Mouse (Mus musculus): ENCODE measurements around the gene Prelid3b.

Prelid3b gene
- long read RNA-seq, experiment 1, transcript Prelid3b-201 (6 exons, 1,553 nt), result major isoform, 217 of 233 reads
- long read RNA-seq, experiment 1, partial matches to known transcripts, result 4 of 233 reads
- long read RNA-seq, experiment 1, other reads (novel, unspliced or antisense), result 12 of 233 reads
- long read RNA-seq, experiment 2, transcript Prelid3b-201 (6 exons, 1,553 nt), result major isoform, 220 of 239 reads
- long read RNA-seq, experiment 2, partial matches to known transcripts, result 7 of 239 reads
- long read RNA-seq, experiment 2, other reads (novel, unspliced or antisense), result 12 of 239 reads

DNA sequence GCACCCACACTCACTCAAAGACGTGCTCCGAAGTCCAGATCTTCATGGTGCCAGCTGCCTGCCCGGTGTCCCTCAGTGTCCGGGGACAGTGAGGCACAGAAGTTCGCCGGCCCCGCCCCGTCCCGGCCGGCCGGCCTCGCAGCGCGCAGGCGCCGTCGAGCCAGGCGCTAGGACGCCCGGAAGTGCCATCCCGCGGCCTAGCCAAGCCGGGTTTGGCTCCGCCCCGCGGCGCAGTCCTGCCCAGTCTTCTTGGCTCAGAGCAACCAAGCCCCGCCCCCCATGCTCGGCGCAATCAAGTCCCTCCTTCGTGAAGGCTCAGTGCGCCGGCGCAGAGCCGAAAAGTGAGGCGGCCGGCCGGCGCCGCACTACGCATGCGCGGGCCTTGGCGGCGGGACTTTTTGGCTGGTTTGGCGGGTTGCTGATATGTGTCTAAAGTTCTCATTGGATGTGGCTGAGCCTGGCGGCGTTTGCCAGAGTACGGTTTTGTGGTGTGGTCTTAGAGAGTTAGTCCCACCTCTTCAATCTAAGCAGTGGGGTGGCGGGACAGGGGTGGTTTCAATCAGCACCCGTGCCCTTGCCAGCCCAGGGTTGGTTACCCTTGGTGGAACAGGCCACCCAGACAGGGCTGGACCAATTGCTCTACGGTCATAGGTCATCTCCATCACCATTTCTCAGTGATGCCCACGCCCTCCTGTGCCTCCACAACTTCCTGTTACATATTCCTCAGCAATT, at the start of gene Prelid3b:
TSS of gene Prelid3b (minus strand) at position 264 of the 732 bp plus-strand sequence.
- intact Hi-C loops (cut with DNase I), result no loop called here

DNA sequence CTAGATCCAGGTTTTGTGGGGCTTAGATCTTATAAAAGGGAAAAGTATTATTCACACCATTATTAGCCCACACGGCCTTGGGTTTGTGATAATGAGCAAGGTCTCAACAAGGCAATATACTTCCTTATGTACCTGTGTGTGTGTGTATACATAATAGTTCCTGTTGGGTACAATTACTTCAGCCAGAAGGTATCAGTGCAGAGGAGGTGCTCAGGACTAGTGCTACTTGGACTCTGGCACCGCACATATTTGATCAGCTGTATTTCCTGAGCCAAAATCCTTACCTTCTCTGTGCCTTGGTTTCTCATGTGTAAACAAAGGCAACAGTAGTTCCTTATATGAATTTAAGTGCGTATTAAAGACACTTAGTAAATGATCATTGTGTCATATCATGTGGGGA, 49.3 kb upstream of the Prelid3b start:
- intact Hi-C loops (cut with DNase I), result no loop called here

DNA sequence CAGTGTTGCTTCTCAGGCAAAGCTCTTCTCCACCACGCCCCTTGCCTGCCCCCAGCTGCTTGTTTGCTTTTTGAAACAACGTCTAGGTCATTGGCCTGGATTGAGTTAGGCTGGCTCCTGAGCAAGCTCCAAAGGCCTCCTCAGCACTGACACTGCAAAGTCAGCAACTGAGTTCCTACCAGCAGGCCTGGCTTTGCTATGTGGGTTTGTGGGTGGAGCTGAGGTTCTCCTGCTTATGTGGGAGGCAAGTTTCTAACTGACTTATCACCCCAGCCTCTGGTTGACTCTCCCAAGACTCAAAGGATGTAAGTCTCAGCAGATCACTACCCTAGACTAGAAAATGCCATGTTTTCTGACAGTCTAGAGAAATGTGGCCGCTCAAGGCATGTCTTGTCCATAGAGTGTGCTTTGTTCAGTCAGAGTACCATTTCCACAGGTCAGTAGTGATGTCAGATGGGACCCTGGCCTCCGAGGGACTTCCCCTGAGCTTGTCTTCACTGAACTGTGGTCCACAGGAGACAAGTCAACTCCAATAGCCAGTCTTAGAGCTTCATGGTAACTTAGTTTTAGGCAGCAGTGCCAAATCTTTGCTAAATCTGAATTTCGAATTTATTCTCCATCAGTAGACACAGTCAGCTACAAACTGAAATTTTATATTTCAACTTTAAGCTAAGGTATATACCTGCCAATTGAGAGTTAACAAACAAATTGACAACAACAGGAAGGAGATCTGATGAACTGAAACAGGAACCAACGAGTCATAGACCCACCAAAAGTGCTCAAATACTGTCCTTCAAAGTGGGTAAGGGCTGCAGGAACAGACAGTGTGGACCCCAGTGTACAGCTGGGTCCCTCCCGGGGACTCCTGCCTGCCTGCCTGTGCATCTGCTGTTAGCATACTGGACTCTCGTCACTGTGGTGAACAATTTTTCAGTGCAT, 44.5 kb upstream of the Prelid3b start:
- intact Hi-C loops (cut with DNase I), result no loop called here

DNA sequence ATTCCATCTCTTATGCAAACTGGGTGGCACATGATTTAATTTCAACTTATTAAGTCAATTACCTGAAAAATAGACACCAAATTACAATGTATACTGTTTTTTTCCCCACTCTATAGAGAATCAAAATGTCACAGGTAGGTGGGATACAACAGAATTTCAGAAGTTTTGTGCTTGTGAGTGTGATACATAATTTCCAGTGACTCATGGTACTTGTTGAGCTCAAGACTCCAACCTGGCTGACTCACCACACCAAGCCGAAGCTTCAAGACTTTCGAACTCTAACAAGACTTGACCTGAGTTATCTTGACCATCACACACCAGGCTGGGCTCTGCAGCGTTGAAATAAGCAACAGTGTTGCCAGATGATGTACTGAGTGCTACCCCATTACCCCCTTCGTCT, 42.0 kb upstream of the Prelid3b start:
- intact Hi-C loops (cut with DNase I), result no loop called here

DNA sequence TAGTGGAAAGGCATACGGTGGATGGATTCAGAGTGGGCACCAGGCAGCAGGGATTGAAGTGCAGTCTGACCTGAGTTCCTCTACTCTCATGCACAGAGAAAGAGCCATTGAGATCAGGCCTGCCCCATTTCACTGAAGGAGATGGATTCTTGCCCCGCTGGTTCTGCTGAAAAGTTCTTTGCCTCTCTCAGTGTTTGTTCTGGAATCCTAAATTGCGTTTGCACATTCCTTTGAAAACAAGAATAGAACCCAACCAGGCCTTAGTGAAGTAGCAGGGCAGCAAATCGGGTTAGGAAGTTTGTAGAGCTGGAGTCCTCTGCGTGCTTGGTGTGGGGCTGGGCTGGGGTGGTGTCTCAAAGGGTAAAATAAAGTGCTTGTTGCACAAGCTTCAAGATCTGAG, 40.9 kb upstream of the Prelid3b start:
- intact Hi-C loops (cut with DNase I), result no loop called here

DNA sequence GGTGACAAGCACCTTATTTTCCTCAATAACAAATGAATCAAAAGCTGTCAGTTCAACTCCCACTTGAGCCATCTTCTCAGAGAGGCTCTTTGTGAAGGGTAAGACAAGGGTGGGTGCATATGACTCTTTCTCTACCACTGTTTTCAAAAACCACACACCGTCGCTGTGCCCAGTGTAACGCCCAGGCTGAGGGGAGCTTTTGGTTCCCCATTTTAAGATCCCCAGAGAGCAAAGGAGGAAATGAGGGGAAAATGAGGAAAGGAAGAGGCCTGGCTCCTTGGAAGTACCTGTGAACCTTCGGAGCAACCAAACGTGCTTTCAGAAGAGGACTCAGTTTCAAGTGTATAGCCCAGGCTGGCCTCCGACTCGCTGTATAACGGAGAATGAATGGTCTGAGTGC, 36.9 kb upstream of the Prelid3b start:
- intact Hi-C loops (cut with DNase I), result no loop called here

DNA sequence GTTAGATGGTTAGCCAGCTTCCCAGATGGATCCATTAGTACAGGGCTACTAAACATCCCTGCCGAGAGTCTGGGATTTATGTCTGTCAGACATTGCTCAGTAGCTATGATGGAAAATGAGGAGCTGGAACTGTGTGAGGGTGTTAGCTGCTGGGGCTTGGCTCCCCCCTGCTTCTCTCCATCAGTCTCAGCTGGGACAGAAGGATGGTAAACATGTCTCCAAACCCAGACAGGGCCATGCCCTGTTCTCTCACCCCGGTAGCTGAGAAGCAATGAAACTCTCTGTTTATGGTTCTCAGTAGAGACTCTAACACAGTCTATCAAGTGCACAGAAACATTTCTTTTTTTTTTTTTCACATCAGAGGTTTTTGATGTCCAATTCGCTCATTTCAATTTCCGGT, 35.1 kb upstream of the Prelid3b start:
- intact Hi-C loops (cut with DNase I), result no loop called here

DNA sequence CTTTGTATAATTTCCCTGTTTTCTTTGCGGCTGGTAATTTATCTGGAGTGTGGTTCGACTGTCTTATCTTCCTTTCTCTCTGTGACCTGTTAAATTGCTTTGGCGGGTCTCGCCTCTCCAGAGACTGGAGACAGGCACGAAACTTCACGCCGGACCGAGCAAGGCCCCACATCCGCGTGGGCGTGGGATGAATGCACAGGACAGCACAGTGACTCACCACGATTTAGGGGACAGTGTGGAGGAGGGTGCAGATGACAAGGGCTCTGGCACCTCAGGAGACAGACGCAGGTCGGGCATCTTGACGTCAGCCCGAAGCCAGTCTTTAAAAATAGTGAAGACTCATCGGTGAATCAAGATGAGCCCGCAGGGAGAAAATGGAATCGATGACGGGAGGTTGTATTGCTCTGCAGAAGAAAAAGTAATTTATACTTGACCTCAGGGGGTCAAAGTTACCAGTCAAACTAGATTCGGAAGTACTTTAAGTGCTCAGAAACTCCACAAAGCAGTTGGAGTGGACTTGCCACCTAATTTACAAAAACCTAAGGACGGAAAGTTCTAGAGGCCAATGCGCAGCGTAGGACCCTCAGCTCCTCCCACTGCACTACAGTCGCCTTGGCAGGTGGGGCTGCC, 30.1 kb upstream of the Prelid3b start:
- intact Hi-C loops (cut with DNase I), result no loop called here

DNA sequence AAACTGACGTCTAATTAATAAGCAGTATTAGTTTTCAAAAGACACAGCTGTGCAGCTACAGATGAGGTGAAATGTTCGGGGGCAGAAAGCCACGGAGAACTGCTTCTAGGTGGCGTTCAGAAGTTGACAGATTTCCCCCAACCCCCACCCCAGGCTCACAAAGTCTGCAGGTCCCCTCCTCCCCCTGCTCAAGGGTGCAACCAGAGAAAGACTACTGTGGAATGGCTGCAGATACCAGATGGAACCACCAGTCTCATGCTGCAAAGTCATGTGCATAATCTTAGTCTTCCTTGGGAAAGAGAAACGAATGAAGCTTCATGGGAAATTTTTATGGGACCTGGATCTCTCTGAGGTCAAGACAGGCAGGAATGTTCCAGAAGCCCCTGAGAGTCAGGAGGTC, 29.4 kb upstream of the Prelid3b start:
- intact Hi-C loops (cut with DNase I), result no loop called here

DNA sequence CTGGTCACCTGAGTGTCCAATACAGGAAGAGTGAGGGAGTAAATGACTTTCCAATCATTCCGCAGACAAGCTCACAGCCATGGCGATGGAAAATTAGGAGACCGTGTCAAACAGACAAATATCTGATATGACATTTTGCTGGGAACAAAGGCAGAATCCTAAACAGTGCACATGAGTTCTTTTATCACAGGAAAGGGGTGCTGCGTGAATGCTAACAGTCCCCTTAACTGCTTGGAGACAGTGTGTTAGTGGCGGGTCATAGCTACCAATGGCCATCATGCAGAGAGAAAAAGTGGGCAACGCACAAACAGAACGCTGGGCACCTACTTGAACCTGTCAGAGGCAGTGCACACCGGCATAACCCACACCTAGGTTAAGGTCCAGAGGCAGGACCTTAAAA, 28.6 kb upstream of the Prelid3b start:
- intact Hi-C loops (cut with DNase I), result no loop called here

DNA sequence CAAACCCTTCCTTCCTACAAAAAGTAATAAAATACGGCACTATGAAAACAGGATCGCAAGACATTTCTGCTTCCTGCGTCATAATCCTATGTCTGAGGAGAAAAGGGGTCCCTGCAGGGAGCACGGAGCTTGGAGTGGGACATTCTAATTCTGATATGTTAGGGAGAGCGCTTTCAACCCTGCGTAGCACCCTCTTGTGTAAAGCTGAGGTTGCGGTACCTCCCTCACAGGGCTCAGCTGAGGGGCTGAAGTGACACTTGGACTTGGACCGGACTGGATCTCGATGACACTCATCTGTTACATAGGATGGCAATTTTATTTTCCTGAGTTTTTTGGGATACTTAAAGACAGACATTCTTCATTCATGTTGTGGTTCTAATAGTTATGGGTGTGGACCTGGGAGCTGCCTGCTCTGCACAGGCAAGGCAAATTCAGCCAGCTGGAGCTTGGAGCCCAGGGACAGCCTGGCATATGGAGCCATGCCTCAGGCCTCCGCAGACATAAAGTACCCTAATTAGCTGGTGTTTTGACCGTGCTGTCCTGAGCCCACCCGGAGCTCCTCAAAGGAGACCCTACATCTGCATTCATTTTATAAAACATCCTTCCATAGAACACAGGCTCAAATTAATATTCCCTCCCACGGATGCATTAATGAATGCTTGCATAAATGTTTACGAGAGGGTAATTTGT, 28.1 kb upstream of the Prelid3b start:
- intact Hi-C loops (cut with DNase I), result no loop called here

DNA sequence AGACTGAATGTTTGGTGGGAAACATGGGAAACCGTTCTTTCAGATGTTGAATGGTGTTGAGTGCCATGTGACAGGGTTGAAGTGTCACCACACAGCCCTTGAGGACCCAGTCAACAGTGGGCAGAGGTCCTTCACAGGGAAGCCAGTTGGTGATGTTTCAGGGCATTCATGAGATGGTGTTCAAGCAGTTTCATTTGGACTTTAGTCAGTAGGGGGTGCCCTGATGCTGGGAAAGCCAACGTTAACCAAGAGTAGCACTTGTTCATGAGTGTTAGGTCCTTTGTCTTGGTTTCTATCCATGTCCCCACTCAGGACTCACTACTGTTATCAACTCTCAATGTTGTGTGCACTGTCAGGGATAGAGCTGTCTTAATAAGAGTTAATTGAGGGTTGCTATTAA, 20.0 kb upstream of the Prelid3b start:
- intact Hi-C loops (cut with DNase I), result loop anchor here (2.0 to 5.0 kb wide), 2 partner anchors 164 to 182 kb away; no protein-coding TSS in a partner anchor

DNA sequence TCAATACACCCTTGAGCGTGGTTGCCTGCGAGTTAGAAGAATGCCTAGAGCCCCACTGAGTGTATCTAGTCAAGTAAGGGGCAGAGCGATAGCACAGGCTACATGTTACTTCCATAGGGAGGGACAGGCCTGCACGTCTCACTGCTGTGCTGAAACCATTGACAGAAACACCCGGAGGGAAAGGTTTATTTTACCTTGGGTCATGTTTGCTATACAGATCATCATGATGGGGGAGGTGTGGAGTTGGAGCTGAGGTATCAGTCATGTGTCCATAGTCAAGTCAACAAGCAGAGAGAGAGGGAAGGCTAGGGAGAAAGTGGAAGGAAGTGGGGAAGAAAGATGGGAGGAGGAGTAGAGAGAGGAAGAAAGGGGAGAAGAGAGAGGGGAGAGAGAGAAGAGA, 14.1 kb upstream of the Prelid3b start:
- intact Hi-C loops (cut with DNase I), result loop anchor here (10.0 kb wide), 1 partner anchor 368 kb away; no protein-coding TSS in a partner anchor

DNA sequence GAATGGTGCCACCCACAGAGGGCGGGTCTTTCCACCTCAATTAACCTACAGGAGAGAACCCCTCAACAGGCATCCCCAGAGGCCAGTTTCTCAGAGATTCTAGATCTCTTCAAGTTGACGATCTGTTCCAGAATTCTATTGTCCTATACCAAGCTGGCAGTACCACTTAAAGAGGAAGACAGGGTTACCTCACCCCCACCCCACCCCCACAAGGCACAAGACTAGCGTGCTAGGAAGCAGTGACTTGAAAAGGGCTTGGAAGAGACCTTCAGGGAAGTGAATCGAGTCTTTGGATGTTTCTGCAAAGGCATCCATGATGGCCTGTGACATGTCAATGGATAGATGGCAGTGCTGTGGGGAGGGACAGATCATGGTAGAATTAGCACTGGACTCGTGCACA, 5.9 kb upstream of the Prelid3b start:
- intact Hi-C loops (cut with DNase I), result no loop called here

DNA sequence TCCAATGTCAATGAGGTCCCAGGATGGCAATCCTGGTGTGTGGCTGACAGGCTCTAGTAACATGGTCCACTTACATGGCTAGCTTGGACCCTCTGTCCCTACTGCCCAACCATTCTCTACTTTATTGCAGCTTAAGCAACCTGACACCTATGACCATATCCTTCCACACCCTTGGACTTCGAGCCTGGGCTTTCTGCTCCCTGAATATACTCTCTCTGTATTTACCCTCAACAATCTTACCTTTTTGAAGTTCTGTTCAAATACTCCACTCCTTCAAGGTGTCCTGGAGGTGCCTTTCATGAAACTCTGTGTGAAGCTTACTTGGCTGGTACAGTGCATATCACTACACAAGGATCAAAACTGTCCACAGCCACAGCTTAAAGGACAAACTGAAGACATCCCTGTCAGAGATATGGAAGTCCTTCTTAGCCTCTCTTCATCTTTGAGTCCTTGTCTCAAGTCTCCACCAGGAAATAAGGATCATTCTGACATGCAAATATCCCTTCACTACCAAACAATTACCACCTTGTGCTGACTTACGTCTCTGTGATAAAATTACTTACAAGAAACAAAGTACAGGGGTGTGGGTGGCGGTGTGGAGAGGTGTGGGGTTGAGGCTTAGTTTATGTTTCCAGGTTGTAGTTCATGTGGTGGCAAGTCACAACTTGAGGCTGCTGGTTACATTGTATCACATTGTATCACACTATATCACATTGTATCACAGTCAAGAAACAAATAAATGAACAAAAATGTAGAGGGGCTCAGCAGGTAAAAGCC, 4.8 kb upstream of the Prelid3b start:
- intact Hi-C loops (cut with DNase I), result no loop called here

DNA sequence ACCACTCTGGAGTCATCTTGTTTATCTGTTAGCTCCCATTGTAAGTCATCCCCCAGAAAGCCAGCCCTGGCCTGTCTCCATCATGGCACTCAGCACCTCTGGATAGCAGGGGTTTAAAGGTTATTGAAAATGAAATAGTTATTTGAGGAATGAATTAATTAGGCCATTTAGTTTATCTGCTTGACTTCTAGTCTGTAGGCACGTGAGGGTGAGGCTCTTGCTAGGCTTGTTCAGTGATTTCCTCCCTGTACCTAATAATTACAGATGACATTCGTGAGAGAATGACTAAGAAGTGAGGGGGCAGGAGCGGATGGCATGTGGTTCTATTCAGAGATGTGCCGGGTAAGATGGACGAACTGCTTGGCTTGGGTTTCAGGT, 658 bp upstream of the Prelid3b start:
- intact Hi-C loops (cut with DNase I), result no loop called here

DNA sequence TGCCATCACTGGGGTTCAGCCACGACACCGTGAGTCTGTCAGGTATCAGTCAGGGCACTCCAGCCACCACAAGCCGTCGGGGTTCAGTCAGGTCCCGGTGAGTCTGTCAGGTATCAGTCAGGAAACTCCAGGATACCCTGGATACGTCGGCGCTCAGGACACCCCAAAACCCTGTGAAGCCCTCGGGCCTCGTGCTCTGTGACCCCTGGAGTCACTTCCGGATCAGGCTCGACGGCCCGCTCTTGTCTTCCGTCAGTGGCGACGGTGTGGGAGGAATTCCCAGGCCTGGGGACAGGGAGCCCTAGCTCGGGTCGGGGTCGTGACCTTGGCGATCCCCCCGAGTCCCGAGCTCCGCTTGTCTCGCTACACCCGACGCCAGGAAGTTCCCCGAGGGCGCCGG, 474 bp downstream of the Prelid3b start:
- intact Hi-C loops (cut with DNase I), result no loop called here

DNA sequence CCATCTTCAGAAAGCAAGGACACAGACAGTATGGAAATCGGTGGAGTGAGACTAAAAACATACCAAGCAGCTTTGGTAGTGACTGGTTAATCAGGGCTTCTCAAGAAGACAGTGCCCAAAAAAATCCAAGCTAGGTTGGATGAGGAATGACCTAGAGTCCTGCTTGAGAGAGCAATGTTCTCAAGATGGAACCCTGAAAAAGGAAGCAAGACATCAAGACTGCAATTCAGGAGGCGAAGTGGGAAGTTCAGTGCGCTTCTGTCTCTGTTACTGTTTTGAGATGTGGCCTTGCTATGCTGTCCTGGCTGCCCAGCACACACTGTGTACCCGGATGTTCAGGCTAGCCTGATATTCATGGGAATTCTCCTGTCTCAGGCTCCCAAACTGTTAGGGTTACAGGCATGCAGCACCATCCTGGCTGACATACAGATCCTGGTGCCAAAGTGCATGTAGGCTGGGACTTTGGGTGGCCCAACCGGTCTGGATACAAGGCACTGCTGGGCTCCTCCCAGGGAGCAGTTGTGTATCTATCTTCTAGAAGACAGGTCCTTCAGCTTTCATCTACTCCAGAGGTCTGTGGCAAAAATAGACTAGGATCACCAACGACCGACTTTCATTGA, 2.0 kb downstream of the Prelid3b start:
- intact Hi-C loops (cut with DNase I), result no loop called here

DNA sequence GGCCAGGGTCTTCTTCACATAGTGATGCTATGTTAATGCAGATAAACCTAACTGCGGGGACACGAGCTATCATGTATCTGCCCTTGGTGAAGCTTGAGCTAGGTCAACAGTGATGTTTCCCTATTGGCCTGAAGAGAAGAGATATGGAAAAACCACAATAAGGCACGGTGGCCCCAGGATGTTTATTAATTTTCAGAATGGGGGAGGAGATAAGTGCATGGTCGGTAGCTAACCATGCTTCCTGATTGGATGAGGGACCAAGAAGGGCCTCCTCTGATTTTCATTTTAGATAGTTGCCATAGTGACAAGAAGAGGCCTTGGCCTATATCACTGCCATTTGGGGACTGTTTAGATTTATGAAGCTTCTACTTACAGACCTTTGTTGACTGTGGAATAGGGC, 2.5 kb downstream of the Prelid3b start:
- intact Hi-C loops (cut with DNase I), result no loop called here

Data from adrenal gland (tissue).